Mouse (Mus musculus) neural tube, embryonic 14.5 days (tissue): ENCODE measurements around the gene Oas3. TPM values are rescaled to one million over a fixed set of nuclear protein-coding genes. Genes with fewer than 3 reads are reported as not detected.
"Not testable (repeated sequence)": the region's sequence is repeated elsewhere in the genome, so short reads cannot be mapped to it uniquely, and the experiment has no call there.

Experiments
- ATAC-seq: fragments of 200-750 bp; cut with Nextera tagmentation; 2 replicates; pipeline ENCODE4 v1.8.0; 2017; ENCODE audit warnings: low read depth, mild to moderate bottlenecking, moderate TSS enrichment, moderate library complexity
- H3K27ac ChIP-seq: fragments of 300-500 bp; sonication (generic); 2 replicates; pipeline ENCODE4 v1.5.1; 2014; ENCODE audit warnings: low read depth, mild to moderate bottlenecking, control low read depth, low read length, moderate library complexity, mixed read lengths
- H3K27me3 ChIP-seq: fragments of 300-500 bp; sonication (generic); 2 replicates; pipeline ENCODE4 v1.6.1; 2014; ENCODE audit warnings: low read length; ENCODE audit not compliant: control insufficient read depth, insufficient read depth
- H3K36me3 ChIP-seq: fragments of 300-500 bp; sonication (generic); 2 replicates; pipeline ENCODE4 v1.6.1; 2014; ENCODE audit warnings: low read length, mixed read lengths; ENCODE audit not compliant: control insufficient read depth, insufficient read depth
- H3K4me1 ChIP-seq: fragments of 300-500 bp; sonication (generic); 2 replicates; pipeline ENCODE4 v1.6.1; 2014; ENCODE audit warnings: low read length; ENCODE audit not compliant: control insufficient read depth, insufficient read depth
- H3K4me2 ChIP-seq: fragments of 300-500 bp; sonication (generic); 2 replicates; pipeline ENCODE4 v1.6.1; 2014; ENCODE audit warnings: mild to moderate bottlenecking, low read depth, low read length, control low read depth
- H3K4me3 ChIP-seq: fragments of 300-500 bp; sonication (generic); 2 replicates; pipeline ENCODE4 v1.5.1; 2014; ENCODE audit warnings: low read depth, low read length, control low read depth, mixed read lengths
- H3K9ac ChIP-seq: fragments of 300-500 bp; sonication (generic); replicated peaks from 2 replicates; pipeline ENCODE4 v1.6.1; 2014; ENCODE audit warnings: low read depth, mild to moderate bottlenecking, control low read depth, low read length, mixed read lengths
- H3K9me3 ChIP-seq: fragments of 300-500 bp; sonication (generic); 2 replicates; pipeline ENCODE4 v1.6.1; 2016; ENCODE audit warnings: low read length; ENCODE audit not compliant: control insufficient read depth
- WGBS: fragments of 180-500 bp; shearing (Covaris S2); extraction: QIAGEN DNeasy Blood & Tissue Kit; methylation state at CpG from one replicate; pipeline ENCODE4 v1.1.7; 2014; 5-methylcytosine and 5-hydroxymethylcytosine counted together
- polyA plus RNA-seq: library from polyadenylated mRNA; unstranded; fragments of >200 nt; fragmentation: Nextera tagmentation; extraction: Ambion mirVana; gene quantifications from 2 replicates; pipeline ENCODE4 v1.2.1, GENCODE M21; 2014

The Oas3 gene
- polyA plus RNA-seq = 0.42 and 0.48 TPM in 2 replicates

GRCm38 (mm10) chr5:120777478-120777877 lies at the start of gene Oas3:
Gene Oas3 (minus strand): TSS chr5:120777661.
- Histone ChIP-seq H3K27ac (no peak within 1 kb of the TSS), H3K27me3 (no peaks in the 10 kb centered on the region), H3K4me1 (no peaks in the 10 kb centered on the region), H3K36me3 (no peaks in the 10 kb centered on the region), H3K9me3 (no peaks in the 10 kb centered on the region), H3K4me3 (no peak within 1 kb of the TSS), H3K4me2 (no peak within 1 kb of the TSS), H3K9ac (no peak within 1 kb of the TSS)
- ATAC-seq = no peak
- 83% methylated on average over 9 of the region's 9 CpGs for whole genome bisulfite sequencing

DNA sequence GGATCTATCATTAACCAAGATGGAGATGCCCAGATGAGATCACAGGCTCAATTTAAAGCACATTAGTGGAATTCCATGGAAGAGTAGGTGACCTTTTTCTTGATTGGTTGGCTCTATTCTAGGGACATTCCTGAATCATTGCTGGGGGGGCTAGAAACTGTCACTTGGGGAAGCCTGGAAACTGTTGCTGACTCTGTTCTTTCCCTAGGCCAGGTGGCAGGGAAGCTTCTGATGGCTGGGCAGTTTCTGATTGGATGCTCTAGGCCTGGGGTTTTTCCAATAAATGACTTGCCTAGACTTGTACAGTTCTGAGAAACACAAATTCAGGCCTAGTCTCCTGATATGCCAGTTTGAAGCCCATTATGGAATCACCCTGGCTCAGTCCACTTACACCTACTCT lies 41.5 kb upstream of the Oas3 start:
- ATAC-seq = no peak
- H3K4me3 ChIP-seq = no peak overlapping the region
- H3K9me3 ChIP-seq = no peaks in the 10 kb centered on the region
- no peak overlapping the region for H3K27ac ChIP-seq
- H3K27me3 ChIP-seq = no peaks in the 10 kb centered on the region
- H3K4me1 ChIP-seq = no peaks in the 10 kb centered on the region
- H3K4me2 ChIP-seq = no peak overlapping the region
- no peaks in the 10 kb centered on the region for H3K36me3 ChIP-seq
- no peak overlapping the region for H3K9ac ChIP-seq

DNA sequence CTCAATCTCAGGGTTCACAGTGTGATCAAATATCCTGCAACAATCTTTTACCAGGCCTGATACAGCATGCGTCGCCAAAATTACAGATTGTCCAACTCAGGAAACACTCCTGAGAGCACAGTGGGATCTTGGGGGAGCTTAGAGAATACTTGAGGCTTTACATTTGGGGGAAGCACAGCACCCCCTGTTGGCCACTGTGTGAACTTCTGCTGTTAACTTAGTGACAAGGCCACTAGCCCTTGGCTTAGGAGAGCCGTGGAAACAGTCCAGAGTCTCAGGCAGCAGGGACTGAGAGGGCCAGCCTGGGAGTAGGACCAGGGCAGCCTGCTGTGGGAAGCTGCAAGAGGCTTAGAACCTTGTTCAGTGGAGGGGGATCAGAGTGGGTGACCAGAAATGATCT lies 38.5 kb upstream of the Oas3 start:
- Histone ChIP-seq H3K9me3 (no peaks in the 10 kb centered on the region), H3K27ac (no peak overlapping the region), H3K4me2 (no peak overlapping the region), H3K4me3 (no peak overlapping the region), H3K27me3 (no peaks in the 10 kb centered on the region), H3K4me1 (no peaks in the 10 kb centered on the region), H3K9ac (no peak overlapping the region), H3K36me3 (no peaks in the 10 kb centered on the region)
- no peak for ATAC-seq
- 68% methylated on average over 3 of the region's 3 CpGs for WGBS

GRCm38 (mm10) chr5:120813023-120813422 lies 35.6 kb upstream of the Oas3 start:
- no peak overlapping the region for H3K9ac ChIP-seq
- no peaks in the 10 kb centered on the region for H3K27me3 ChIP-seq
- H3K9me3 ChIP-seq = no peaks in the 10 kb centered on the region
- no peak overlapping the region for H3K4me2 ChIP-seq
- no peak for ATAC-seq
- no peak overlapping the region for H3K4me3 ChIP-seq
- 86% methylated on average over 6 of the region's 6 CpGs for WGBS
- no peaks in the 10 kb centered on the region for H3K4me1 ChIP-seq
- no peak overlapping the region for H3K27ac ChIP-seq
- no peaks in the 10 kb centered on the region for H3K36me3 ChIP-seq

DNA sequence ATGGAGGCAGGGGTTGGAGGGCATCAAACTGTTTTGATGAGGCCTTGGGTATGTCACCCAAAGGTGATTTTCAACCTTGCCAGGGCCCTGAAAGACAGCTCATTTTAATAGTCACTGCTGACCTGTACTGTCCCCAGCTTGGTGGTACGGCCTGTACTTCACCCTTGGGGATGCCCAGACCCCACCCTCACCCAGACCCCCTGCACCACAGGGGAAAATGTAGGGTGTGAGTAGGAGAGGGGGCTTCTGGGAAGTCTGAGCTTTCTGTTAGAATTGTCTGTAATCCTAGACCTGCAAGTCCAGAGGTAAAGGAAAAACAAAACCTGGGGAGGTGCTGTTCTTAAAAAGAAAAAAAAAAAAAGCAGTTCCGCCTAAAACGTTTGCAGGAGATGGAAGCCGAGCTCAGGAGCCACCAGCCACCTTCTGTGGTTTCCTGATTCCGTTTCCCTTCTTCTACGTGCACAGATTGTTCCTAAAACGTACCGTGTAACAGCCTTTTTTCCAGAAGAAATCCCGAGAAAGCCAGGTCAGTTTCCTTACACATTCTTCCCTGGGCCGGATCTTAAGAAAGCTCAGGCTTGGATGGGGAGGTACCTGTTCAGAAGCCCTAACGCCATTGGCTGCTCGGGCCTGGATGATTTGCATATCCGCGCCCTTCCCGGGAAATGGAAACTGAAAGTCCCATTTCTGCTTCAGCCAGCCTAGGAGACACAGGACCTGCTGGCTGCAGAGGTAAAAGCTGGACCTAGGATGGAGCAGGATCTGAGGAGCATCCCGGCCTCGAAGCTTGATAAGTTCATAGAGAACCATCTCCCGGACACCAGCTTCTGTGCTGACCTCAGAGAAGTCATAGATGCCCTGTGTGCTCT lies 34.7 kb upstream of the Oas3 start, which contains the start of gene Oas1c:
Gene Oas1c (minus strand): TSS at position 564 of the 869 bp plus-strand sequence.
- peak; percentile 63; the same call in 1 of the 2 replicates for ATAC-seq
- no peaks in the 10 kb centered on the region for H3K27me3 ChIP-seq
- H3K36me3 ChIP-seq = no peaks in the 10 kb centered on the region
- H3K9me3 ChIP-seq = no peaks in the 10 kb centered on the region
- 8% methylated on average over 18 of the region's 18 CpGs for WGBS
- no peaks in the 10 kb centered on the region for H3K4me1 ChIP-seq
- peak within 1 kb of the TSS; percentile 49 for H3K4me2 ChIP-seq
- H3K4me3 ChIP-seq = peak within 1 kb of the TSS; percentile 12; the same call in 1 of the 2 replicates
- H3K27ac ChIP-seq = peak within 1 kb of the TSS; percentile 62
- H3K9ac ChIP-seq = peak within 1 kb of the TSS; percentile 32; the same call in 1 of the 2 replicates

- 46% methylated on average over 6 of the region's 6 CpGs for WGBS
Observed at GRCm38 (mm10) chr5:120809171-120809570, 31.7 kb upstream of the Oas3 start.

GRCm38 (mm10) chr5:120806458-120806857 lies 29.0 kb upstream of the Oas3 start:
- H3K9me3 ChIP-seq = no peaks in the 10 kb centered on the region

More at GRCm38 (mm10) chr5:120809171-120809570, 31.7 kb upstream of the Oas3 start:
- Histone ChIP-seq H3K27me3 (no peaks in the 10 kb centered on the region), H3K9me3 (no peaks in the 10 kb centered on the region), H3K27ac (no peak overlapping the region), H3K9ac (no peak overlapping the region), H3K4me1 (no peaks in the 10 kb centered on the region), H3K4me2 (no peak overlapping the region), H3K4me3 (no peak overlapping the region), H3K36me3 (no peaks in the 10 kb centered on the region)
- ATAC-seq = no peak

DNA sequence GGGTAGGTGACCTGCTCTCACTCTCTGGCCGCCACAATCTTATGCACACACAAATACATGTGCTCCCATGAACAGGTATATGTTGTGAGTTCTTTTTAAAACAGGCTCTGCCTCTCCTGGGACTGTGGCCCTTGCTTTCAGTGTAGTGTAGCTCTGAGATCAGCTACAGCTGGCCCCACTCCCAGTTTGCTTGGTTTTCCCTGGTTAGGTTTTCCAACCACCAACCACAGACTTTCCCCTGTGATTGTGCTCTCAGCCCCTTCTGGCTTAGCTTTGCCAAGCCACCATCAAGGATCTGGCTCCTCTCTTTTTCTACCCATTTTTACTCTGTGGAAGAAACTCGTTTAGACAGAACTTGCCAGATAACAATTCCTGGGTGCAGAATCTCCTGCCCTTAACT lies 26.1 kb upstream of the Oas3 start:
- H3K36me3 ChIP-seq = no peaks in the 10 kb centered on the region
- H3K4me2 ChIP-seq = no peak overlapping the region
- no peak overlapping the region for H3K9ac ChIP-seq
- H3K4me1 ChIP-seq = no peaks in the 10 kb centered on the region
- H3K9me3 ChIP-seq = no peaks in the 10 kb centered on the region
- H3K27me3 ChIP-seq = no peaks in the 10 kb centered on the region
- 77% methylated on average over 2 of the region's 2 CpGs for WGBS
- no peak overlapping the region for H3K4me3 ChIP-seq
- ATAC-seq = no peak
- H3K27ac ChIP-seq = no peak overlapping the region

More at GRCm38 (mm10) chr5:120806458-120806857, 29.0 kb upstream of the Oas3 start:
- Histone ChIP-seq H3K27me3 (no peaks in the 10 kb centered on the region), H3K4me2 (no peak overlapping the region), H3K36me3 (no peaks in the 10 kb centered on the region), H3K9ac (no peak overlapping the region), H3K4me1 (no peaks in the 10 kb centered on the region), H3K27ac (no peak overlapping the region), H3K4me3 (no peak overlapping the region)
- WGBS = 89% methylated on average over 1 of the region's 1 CpGs
- no peak for ATAC-seq

DNA sequence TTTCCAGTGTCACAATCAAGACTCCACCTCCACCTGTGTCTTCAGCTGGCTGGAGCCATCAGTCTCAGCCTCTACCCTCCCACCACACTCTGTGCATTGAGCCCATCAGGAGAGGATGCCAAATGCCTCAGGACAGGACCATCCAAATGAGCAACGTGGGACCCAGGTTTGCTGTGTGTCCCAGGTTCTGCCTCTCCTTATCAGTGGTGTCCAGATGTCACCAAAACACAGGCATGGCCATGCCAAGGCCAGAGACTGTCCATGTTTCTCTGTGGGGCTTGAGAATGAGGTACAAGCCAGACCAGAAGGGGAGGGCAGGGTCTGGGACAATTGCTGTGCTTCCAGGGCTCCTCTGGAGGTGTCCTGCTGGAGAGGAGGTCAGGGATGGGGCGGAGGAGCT lies 21.5 kb upstream of the Oas3 start:
- H3K9me3 ChIP-seq = not testable (repeated sequence)
- 57% methylated on average over 1 of the region's 2 CpGs for WGBS

More for the DNA sequence above, 21.5 kb upstream of the Oas3 start:
- not testable (repeated sequence) for H3K4me2 ChIP-seq, ATAC-seq, H3K9ac ChIP-seq, H3K27me3 ChIP-seq, H3K4me3 ChIP-seq, H3K36me3 ChIP-seq, H3K27ac ChIP-seq, H3K4me1 ChIP-seq
